Mouse (Mus musculus) lung, adult 2 months (tissue): ENCODE data around the gene Tacstd2.

ENCODE experiments used
- CTCF ChIP-seq: fragments of 200-500 bp; IDR thresholded peaks from 2 replicates; pipeline ENCODE4 v1.5.1; 2011; ENCODE audit warnings: mild to moderate bottlenecking, low read length, control low read depth; ENCODE audit not compliant: insufficient read depth
- POLR2A ChIP-seq: fragments of 200-500 bp; IDR thresholded peaks from 2 replicates; pipeline ENCODE4 v1.6.1; 2011; ENCODE audit warnings: low read depth, mild to moderate bottlenecking, control low read depth, low read length, borderline replicate concordance; ENCODE audit errors: extremely low read depth

DNA sequence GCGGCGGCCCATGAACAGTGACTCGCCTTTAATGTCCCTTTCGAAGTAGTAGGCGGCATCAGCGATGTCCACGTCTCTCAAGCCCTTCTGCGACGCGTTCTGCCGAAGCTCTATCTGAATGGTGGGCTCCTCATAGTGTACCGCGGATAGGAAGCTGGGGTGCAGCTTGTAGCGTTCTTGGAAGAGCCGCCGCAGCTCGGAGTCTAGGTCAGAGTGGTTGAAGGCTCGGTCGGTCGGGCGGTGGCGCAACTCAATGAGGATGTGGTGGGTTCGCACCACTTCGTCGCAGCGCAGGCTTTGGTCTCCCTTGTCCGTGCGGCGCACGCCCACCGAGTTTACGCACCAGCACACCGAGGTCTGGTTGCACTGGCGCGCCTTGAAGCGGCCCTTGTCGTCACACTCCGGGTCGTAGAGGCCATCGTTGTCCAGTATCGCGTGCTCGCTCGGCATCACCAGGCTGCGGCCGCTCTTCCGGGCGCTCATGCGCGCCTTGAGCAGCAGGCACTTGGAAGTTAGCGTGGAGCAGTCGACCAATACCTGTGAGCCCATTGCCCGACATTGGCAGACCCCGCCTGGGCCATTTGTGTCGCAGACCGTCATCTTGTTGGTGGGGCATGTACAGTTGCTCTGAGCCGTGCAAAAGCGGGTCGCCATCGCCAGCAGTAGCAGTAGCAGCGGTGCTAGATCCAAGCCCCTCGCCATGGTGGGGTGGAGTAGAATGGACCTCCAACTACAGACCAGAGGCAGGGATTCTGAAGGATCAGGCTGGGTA is 405 bp downstream of the Tacstd2 start:
- TF ChIP-seq POLR2A = peak; percentile 18; the same call in 1 of the 2 replicates
- no peak for TF ChIP-seq CTCF
